Mouse (Mus musculus) myocyte (in vitro differentiated cells): ENCODE results near the gene Gprc5c. TPM values are rescaled to one million over a fixed set of nuclear protein-coding genes. Genes with fewer than 3 reads are reported as not detected.
A peak's percentile ranks its signal among the peaks of the same experiment; 100 is the strongest.

ENCODE experiments used
- H3K27me3 ChIP-seq: one replicate; pipeline ENCODE4 v1.6.1; 2011; ENCODE audit not compliant: control insufficient read depth, insufficient read depth, insufficient read length
- H3K36me3 ChIP-seq: one replicate; pipeline ENCODE4 v1.6.1; 2011; ENCODE audit not compliant: control insufficient read depth, insufficient read depth
- H3K4me2 ChIP-seq: one replicate; pipeline ENCODE4 v1.6.1; 2011; ENCODE audit warnings: low read depth, control low read depth
- H3K4me3 ChIP-seq: one replicate; pipeline ENCODE4 v1.5.1; 2011; ENCODE audit warnings: mild to moderate bottlenecking, control low read depth, moderate library complexity
- H3K79me2 ChIP-seq: one replicate; pipeline ENCODE4 v1.6.1; 2011; ENCODE audit not compliant: control insufficient read depth, insufficient read depth
- H3ac ChIP-seq: one replicate; pipeline ENCODE4 v1.6.1; 2011; ENCODE audit not compliant: control insufficient read depth, insufficient read length
- CEBPB ChIP-seq: IDR thresholded peaks from 2 replicates; pipeline ENCODE4 v1.6.1; 2011; ENCODE audit warnings: mild to moderate bottlenecking, moderate library complexity; ENCODE audit not compliant: poor library complexity, insufficient read depth, severe bottlenecking
- E2F4 ChIP-seq: IDR thresholded peaks from one replicate; pipeline ENCODE4 v1.6.1; 2011; ENCODE audit warnings: mild to moderate bottlenecking, control low read depth, moderate library complexity; ENCODE audit not compliant: insufficient read depth
- MAX ChIP-seq: IDR thresholded peaks from one replicate; pipeline ENCODE4 v1.6.1; 2011; ENCODE audit warnings: low read depth, mild to moderate bottlenecking, control low read depth
- MYOD1 ChIP-seq, 3 experiments: IDR thresholded peaks; one replicate each; pipeline ENCODE4 v1.6.1; 2011; ENCODE audit warnings: control low read depth in 2 of 3, low read depth in 2 of 3, mild to moderate bottlenecking in 2 of 3, moderate library complexity in 1 of 3; ENCODE audit not compliant: insufficient read length in 2 of 3, control insufficient read depth in 1 of 3
- MYOG ChIP-seq, 3 experiments: IDR thresholded peaks; one replicate each; pipeline ENCODE4 v1.6.1; 2011; ENCODE audit warnings: control low read depth in 2 of 3, low read depth in 2 of 3, mild to moderate bottlenecking in 2 of 3; ENCODE audit not compliant: insufficient read length in 2 of 3, control insufficient read depth in 1 of 3, insufficient read depth in 1 of 3
- POLR2A ChIP-seq: IDR thresholded peaks from one replicate; pipeline ENCODE4 v1.6.1; 2011; ENCODE audit warnings: low read depth, mild to moderate bottlenecking, control low read depth, moderate library complexity; ENCODE audit not compliant: insufficient read length
- POLR2AphosphoS2 ChIP-seq: IDR thresholded peaks from one replicate; pipeline ENCODE4 v1.6.1; 2011; ENCODE audit warnings: low read depth, control low read depth; ENCODE audit not compliant: insufficient read length
- REST ChIP-seq: IDR thresholded peaks from one replicate; pipeline ENCODE4 v1.6.1; 2011; ENCODE audit warnings: mild to moderate bottlenecking, control low read depth, moderate library complexity; ENCODE audit not compliant: insufficient read depth, insufficient read length
- SRF ChIP-seq: IDR thresholded peaks from one replicate; pipeline ENCODE4 v1.6.1; 2011; ENCODE audit warnings: low read depth; ENCODE audit not compliant: control insufficient read depth, insufficient read length
- TCF12 ChIP-seq: IDR thresholded peaks from one replicate; pipeline ENCODE4 v1.6.1; 2011; ENCODE audit warnings: mild to moderate bottlenecking, control low read depth; ENCODE audit not compliant: poor library complexity, insufficient read depth, severe bottlenecking
- TCF3 ChIP-seq: IDR thresholded peaks from one replicate; pipeline ENCODE4 v1.6.1; 2011; ENCODE audit warnings: low read depth, control low read depth; ENCODE audit not compliant: insufficient read length
- USF1 ChIP-seq: IDR thresholded peaks from one replicate; pipeline ENCODE4 v1.6.1; 2011; ENCODE audit warnings: low read depth, mild to moderate bottlenecking, control low read depth, moderate library complexity
- polyA plus RNA-seq: library from polyadenylated mRNA; unstranded; fragments of >200 nt; fragmentation: generic; extraction: Trizol; gene quantifications from one replicate; pipeline ENCODE4 v1.2.1, GENCODE M21; 2012; ENCODE audit warnings: missing spikeins

The Gprc5c gene
- polyA plus RNA-seq, 1 experiment, result 172 TPM

DNA sequence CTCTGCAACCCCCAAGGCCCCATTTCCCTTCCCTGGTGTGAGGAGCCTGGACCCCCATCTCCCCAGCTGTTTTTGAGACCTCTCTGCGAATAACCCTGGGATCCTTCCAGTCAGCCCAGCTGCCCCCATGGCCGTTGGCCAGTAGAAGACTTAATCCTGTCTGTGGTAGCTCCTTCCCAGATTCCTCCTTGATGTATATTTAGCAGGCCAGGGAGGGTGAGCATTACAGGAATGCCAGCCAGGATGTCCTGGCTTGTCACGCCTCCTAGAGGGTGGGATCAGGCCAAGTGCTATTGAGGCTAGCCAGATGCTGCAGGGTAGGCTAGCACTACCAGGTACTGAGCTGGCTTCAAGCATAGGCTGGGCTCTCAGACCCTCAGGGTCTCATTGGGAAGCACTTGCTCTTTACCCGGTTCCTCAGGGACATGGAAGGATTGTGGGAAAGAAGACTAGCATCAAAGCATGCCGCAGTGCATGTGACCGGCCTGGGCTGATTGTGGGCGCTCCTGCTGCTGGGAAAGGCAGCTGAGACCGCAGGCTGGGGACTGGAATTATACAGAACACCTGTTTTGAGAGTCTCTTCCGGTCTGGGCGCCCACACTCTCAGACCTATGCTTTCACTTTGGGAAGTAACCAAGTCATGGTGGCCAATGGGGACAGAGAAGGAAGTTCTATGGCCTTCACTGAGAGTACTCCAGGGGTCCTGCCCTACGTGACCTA, 35.9 kb upstream of the Gprc5c start:
- H3K36me3 ChIP-seq, result no peaks in the 10 kb centered on the region
- no peak overlapping the region for H3K4me3 ChIP-seq
- no peaks in the 10 kb centered on the region for H3K79me2 ChIP-seq
- H3ac ChIP-seq, result no peak overlapping the region
- TF ChIP-seq SRF, result no peak
- no peak for TF ChIP-seq CEBPB
- peak; percentile 92 to 95 (median 94) for TF ChIP-seq MYOG (IDR thresholded peaks at IDR 0.05; ENCODE audit: control insufficient read depth in 1 of 3, insufficient read depth in 1 of 3, insufficient read length in 2 of 3, low read depth in 2 of 3)
- TF ChIP-seq TCF12, result peak; percentile 93
- TF ChIP-seq USF1, result no peak
- peak; percentile 87 for TF ChIP-seq TCF3
- TF ChIP-seq POLR2AphosphoS2, result no peak
- no peak for TF ChIP-seq E2F4
- TF ChIP-seq MYOD1 (IDR thresholded peaks at IDR 0.05; ENCODE audit: control insufficient read depth in 1 of 3, insufficient read length in 2 of 3, low read depth in 2 of 3), result peak; percentile 56 to 91 (median 85)
- TF ChIP-seq MAX, result no peak
- no peaks in the 10 kb centered on the region for H3K27me3 ChIP-seq
- peak overlapping the region; percentile 49 for H3K4me2 ChIP-seq

DNA sequence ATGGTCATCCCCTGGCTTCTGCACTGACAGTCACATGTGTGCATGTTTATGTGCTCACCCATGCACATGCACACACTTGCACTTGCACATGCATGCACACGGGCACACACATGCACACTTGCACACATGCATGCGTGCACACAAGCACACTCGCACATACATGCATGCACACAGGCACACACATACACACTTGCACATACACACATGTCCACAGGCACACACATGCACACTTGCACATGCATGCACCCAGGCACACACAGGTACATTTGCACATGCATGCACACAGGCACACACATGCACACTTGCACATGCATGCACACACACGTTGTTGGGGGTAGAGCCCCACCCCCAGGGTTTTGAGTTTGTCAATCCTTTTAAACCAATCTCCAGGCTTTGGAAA, 34.0 kb upstream of the Gprc5c start:
- TF ChIP-seq REST, result no peak
- peak; percentile 66 for TF ChIP-seq POLR2A
- TF ChIP-seq POLR2AphosphoS2, result peak; percentile 75
- peak in 1 of 3 experiments; percentile 48 for TF ChIP-seq MYOG (IDR thresholded peaks at IDR 0.05; ENCODE audit: control insufficient read depth in 1 of 3, insufficient read depth in 1 of 3, insufficient read length in 2 of 3, low read depth in 2 of 3)
- TF ChIP-seq MYOD1 (IDR thresholded peaks at IDR 0.05; ENCODE audit: control insufficient read depth in 1 of 3, insufficient read length in 2 of 3, low read depth in 2 of 3), result peak in 1 of 3 experiments; percentile 12
- H3K4me3 ChIP-seq, result peak overlapping the region; percentile 21

DNA sequence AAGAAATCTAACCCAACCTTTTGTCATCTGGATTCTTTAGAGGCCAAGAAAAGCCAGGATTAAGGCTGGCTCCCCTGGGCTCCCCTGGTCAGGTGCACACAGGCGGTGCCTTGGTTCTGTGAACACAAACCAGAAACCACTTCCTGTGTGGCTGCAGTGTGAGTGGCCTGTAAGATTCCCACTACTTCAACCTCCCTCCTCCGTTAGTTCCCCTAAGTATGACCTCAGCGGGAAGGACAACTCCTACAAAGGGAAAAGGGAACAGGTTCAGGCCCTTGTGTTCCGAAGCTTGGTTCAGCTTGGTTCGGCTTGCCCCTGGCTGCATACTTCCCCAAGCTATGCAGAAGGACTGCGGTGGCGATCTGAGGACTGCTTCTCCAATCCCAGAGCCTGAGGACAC, 32.8 kb upstream of the Gprc5c start:
- Histone ChIP-seq H3K79me2 (no peaks in the 10 kb centered on the region), H3K27me3 (no peaks in the 10 kb centered on the region), H3K4me3 (peak overlapping the region; percentile 21), H3K36me3 (no peaks in the 10 kb centered on the region), H3K4me2 (peak overlapping the region; percentile 65), H3ac (no peak overlapping the region)
- TF ChIP-seq POLR2AphosphoS2 (no peak), USF1 (no peak), TCF12 (no peak), E2F4 (no peak), MAX (no peak), SRF (no peak), TCF3 (no peak), MYOD1 (IDR thresholded peaks at IDR 0.05; ENCODE audit: control insufficient read depth in 1 of 3, insufficient read length in 2 of 3, low read depth in 2 of 3) (peak in 1 of 3 experiments; percentile 58), MYOG (IDR thresholded peaks at IDR 0.05; ENCODE audit: control insufficient read depth in 1 of 3, insufficient read depth in 1 of 3, insufficient read length in 2 of 3, low read depth in 2 of 3) (peak in 1 of 3 experiments; percentile 74), REST (no peak), CEBPB (no peak), POLR2A (peak; percentile 22)

More for the DNA sequence above, 34.0 kb upstream of the Gprc5c start:
- H3K79me2 ChIP-seq, result no peaks in the 10 kb centered on the region
- H3K4me2 ChIP-seq, result peak overlapping the region; percentile 65
- no peaks in the 10 kb centered on the region for H3K27me3 ChIP-seq
- no peak overlapping the region for H3ac ChIP-seq
- no peaks in the 10 kb centered on the region for H3K36me3 ChIP-seq

DNA sequence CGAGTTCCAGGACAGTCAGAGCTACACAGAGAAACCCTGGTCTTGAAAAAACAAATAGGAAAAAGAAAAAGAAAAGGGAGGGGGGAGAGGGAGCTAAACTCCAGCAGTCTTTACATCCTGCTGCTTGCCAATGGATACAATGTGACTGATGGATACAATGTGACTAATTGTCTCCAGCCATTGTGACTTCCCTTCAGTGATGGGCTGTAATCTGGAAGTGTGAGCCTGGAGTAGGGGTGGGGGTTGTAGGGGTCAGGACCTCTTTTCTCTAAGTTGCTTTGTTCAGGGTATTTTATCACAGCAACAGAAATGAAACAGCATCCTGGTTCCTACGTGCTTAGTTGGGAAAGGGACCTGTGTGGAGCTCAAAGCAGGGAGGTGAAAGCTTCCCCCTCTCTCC, 31.8 kb upstream of the Gprc5c start:
- H3K36me3 ChIP-seq, result no peaks in the 10 kb centered on the region
- H3K27me3 ChIP-seq, result no peaks in the 10 kb centered on the region
- TF ChIP-seq TCF3 (no peak), MYOG (IDR thresholded peaks at IDR 0.05; ENCODE audit: control insufficient read depth in 1 of 3, insufficient read depth in 1 of 3, insufficient read length in 2 of 3, low read depth in 2 of 3) (no peak), USF1 (no peak), SRF (no peak)
- H3K79me2 ChIP-seq, result no peaks in the 10 kb centered on the region
- no peak overlapping the region for H3ac ChIP-seq
- H3K4me2 ChIP-seq, result peak overlapping the region; percentile 65
- peak overlapping the region; percentile 21 for H3K4me3 ChIP-seq

DNA sequence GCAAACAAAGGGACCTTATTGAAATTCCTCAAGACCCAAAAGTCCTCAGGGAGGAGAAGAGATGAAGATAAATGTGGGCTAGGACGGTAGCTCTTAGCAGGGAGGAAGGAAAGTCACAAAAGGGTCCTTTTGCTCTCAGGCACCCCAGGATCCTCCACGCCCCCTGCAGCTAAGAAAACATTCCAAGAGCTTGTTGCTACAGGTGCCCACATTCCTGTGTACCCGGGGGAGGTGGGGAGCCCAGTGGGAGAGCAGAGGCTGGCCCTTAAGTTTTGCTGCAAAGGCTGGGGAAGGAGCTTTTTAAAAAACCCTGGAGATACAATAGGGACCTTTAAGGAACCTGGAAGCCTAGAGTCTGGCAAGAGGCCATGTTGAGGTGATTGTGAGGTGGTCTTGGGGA, 30.5 kb upstream of the Gprc5c start:
- H3K4me3 ChIP-seq, result peak overlapping the region; percentile 21
- no peaks in the 10 kb centered on the region for H3K27me3 ChIP-seq
- peak overlapping the region; percentile 65 for H3K4me2 ChIP-seq
- H3ac ChIP-seq, result no peak overlapping the region
- TF ChIP-seq TCF3, result no peak
- TF ChIP-seq MAX, result no peak
- TF ChIP-seq POLR2A, result no peak
- no peak for TF ChIP-seq USF1
- no peak for TF ChIP-seq TCF12
- no peak for TF ChIP-seq MYOD1 (IDR thresholded peaks at IDR 0.05; ENCODE audit: control insufficient read depth in 1 of 3, insufficient read length in 2 of 3, low read depth in 2 of 3)
- no peak for TF ChIP-seq POLR2AphosphoS2
- TF ChIP-seq REST, result no peak
- no peak for TF ChIP-seq MYOG (IDR thresholded peaks at IDR 0.05; ENCODE audit: control insufficient read depth in 1 of 3, insufficient read depth in 1 of 3, insufficient read length in 2 of 3, low read depth in 2 of 3)
- no peak for TF ChIP-seq CEBPB
- TF ChIP-seq SRF, result no peak
- no peak for TF ChIP-seq E2F4
- no peaks in the 10 kb centered on the region for H3K36me3 ChIP-seq
- H3K79me2 ChIP-seq, result no peaks in the 10 kb centered on the region
